Mouse (Mus musculus) left cerebral cortex, postnatal 4 days (tissue): ENCODE results near the gene Ctsa. TPM values are rescaled to one million over a fixed set of nuclear protein-coding genes. Genes with fewer than 3 reads are reported as not detected.
"Not testable (repeated sequence)": the region's sequence is repeated elsewhere in the genome, so short reads cannot be mapped to it uniquely, and the experiment has no call there.

Source experiments
- DNase-seq: peaks from one replicate; pipeline ENCODE4 v3.0.0-alpha.2; 2022
- intact Hi-C: fragments of 180-260 bp; cut with DNase I; formaldehyde crosslinking; loops from one replicate; pipeline ENCODE4 v1.15.1; 2025
- total RNA-seq, 2 experiments: library from RNA; stranded (reverse); gene quantifications; 2 replicates each; pipeline ENCODE4 v1.2.3; 2021

Gene Ctsa
- total RNA-seq, 2 experiments from 2014 or later, result 56.8 to 62.2 TPM

DNA sequence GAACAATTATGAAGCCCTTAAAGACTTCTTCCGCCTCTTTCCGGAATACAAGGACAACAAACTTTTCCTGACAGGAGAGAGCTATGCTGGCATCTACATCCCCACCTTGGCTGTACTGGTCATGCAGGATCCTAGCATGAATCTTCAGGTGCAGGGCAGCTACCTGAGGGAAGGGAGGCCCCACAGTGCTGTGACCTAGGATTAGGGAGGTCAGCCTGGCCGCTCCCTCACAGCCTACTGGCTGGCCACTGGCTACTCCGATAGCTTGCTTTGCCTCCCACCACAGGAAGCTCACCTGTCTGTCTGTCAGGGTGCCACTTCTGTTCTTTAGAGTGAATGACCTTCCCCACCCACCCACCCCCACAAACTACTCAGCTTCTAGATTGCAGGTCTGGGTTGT, 2.5 kb downstream of the Ctsa start:
- intact Hi-C loops, result no loop called here
- DNase-seq, result no peak

DNA sequence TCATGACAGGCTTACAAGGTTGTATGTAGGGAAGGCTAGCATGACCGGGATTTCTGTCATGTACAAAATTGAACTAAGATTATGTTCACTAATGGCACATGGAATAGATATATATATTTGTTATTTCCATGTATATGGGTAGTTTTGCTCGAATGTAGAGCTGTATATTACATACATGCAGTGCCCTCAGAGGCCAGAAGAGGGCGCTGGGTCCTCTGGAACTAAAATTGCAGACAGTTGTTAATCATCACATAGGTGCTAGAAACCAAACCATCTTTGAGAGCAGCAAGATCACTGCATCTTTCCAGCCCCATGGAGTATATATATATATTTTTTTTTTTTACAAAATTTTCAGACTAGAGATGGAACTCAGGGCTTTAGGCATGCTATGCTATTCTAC, 13.1 kb downstream of the Ctsa start:
- DNase-seq, result no peak
- intact Hi-C loops, result no loop called here

DNA sequence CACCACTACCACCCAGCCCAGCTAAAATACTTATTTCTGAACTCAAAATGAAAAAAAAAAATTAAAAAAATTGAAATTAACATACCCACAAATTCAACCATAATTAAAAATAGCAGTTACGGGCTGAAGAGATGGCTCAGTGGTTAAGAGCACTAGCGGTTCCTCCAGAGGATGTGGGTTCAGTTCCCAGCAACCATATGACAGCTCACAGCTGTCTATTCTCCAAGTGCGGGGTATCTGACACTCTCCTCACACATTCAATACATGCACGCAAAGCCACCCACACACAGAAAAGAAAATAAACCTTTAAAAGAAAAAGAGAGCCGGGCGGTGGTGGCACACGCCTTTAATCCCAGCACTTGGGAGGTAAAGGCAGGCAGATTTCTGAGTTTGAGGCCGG, 17.4 kb downstream of the Ctsa start:
- intact Hi-C loops, result no loop called here
- DNase-seq, result no peak

DNA sequence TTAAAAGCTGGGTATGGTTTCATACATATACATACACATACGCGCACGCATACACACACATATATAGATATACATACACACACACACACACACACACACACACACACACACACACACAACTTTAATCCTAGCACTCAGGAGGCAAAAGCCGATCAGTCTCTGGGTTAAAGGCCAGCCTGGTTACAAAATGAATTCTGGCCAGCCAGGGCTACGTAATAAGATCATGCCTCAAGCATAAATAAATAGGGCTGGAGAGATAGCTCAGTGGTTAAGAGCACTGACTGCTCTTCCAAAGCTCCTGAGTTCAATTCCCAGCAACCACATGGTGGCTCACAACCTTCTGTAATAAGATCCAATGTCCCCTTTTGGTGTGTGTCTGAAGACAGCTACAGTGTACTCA, 22.9 kb downstream of the Ctsa start:
- DNase-seq, intact Hi-C loops: not testable (repeated sequence)

DNA sequence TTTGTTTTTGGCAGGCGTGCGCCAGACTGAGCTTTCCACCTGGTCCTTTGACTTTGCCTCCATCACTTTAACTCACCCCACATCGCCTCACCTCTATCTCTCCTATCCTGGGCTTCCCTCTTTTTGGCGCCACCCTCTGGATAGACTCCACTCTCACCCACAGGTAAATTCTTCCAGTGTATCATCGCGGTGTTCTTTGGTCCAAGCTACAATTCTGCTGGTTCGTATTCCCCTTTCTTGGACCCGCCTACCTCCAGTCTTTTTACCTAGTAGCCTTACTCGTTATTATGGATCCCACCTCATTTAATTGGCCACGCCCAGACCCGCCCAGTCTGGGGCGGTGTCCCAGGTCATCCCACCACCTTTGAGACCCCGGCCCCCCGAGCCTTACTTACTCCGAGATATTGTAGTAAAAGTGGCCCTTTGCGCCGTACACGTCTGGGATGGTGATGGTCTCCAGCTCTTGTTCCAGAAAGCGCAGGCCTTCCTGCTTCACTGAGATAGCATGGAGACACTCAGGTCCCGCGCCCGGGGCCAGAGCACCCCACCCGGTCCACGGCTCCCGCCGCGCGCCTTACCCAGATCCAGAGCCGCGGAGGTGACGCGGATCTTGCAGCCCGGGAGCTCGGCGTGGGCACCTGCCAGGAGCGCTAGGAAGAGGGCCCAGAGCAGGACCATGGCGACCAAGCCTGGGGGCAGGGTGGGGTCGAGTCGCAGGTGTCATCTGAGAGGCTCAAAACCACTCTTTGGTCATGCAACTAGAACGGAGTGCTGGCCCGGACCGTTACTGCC, 23.8 kb downstream of the Ctsa start:
- intact Hi-C loops, result loop anchor here (2.0 kb wide), 1 partner anchor 20 kb away; no protein-coding TSS in a partner anchor
- no peak for DNase-seq

DNA sequence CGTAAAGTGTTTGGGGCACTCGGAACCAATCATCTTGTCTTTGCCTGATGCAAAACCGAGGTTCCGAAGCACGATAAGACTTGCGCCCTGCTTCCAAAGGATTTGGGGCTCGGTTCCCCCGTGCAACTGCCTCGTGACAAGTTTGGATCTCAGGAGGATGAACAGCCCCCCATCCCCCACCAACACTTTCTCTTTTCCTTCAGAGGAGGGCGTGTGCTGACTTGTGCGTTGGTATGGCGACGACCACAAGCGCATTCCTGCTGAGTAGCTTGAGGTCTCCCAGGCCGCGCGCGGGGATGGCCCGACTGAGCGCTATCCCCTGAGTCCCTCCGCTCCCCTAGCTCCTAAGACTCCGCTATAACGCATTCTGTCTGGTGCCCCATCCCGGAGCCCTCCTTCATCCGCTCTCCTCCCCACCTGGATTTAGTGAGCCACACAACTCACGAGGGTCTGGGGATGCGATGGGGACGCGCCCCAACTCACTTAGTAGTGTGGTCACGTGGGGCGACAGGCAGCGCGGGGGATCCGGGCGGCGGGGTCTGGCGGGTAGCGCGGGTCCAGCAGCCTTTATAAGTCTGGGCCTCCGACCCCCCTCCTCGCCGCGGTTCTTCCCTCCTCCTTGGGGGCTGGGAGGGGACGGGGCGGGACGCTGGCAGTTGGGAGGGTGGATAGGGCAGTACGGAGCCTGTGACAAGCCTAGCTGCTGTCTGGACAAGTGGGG, 24.6 kb downstream of the Ctsa start, which contains the start of gene Pltp:
Pltp (minus strand) TSS at position 611 of the 721 bp plus-strand sequence.
- peak; percentile 71 for DNase-seq
- intact Hi-C loops, result loop anchor here (2.0 kb wide), 1 partner anchor 20 kb away; no protein-coding TSS in a partner anchor

DNA sequence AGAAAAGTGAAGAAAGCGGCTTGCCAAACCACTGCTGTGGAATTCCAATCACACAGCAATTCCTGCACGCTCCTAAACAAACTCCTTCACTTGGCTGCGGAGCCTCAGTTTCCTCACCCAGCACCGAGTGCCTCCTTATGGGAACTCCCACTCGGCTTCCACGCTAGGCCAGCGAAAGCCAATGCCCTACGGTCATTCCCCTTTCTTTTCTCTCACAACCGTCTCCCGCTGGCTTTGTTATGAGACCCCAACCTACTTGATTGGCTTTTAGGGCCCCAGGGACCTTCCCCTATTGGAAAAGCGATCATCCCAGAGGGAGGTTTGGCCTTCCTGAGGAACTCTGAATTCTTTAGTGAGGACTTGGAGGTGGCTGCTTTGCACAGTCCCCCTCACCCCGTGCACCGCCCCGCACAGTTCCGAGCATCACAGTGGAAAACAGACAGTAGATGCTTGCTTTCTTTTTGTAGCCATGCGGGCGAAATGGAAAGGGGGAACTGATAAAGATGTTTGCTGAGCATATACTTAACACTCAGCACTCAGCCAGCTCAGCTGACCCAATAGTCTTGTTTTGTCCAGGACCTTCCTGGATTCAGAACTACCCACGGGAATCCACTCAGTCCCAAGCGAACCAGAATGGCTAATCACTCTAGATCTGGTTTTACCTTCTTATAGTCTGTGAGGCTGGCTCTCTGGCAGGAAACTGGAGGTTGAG, 25.3 kb downstream of the Ctsa start:
- intact Hi-C loops, result loop anchor here (2.0 kb wide), 1 partner anchor 19 kb away; no protein-coding TSS in a partner anchor
- DNase-seq, result no peak

DNA sequence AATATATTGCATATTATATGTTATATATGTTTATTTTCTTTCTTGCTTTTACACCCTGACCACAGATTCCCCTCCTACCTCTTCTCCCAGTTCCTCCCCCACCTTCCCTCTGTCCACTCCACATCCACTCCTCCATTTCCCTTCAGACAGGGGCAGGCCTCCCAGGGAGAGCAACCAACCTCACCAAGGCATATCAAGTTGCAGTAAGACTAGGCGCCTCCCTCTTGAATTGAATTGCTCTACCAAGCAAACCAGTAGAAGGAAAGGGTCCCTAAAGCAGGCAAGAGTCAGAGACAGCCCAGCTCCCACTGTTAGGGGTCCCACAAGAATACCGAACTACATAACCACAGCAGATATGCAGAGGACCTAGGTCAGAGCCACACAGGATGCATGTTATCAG, 26.5 kb downstream of the Ctsa start:
- no peak for DNase-seq

DNA sequence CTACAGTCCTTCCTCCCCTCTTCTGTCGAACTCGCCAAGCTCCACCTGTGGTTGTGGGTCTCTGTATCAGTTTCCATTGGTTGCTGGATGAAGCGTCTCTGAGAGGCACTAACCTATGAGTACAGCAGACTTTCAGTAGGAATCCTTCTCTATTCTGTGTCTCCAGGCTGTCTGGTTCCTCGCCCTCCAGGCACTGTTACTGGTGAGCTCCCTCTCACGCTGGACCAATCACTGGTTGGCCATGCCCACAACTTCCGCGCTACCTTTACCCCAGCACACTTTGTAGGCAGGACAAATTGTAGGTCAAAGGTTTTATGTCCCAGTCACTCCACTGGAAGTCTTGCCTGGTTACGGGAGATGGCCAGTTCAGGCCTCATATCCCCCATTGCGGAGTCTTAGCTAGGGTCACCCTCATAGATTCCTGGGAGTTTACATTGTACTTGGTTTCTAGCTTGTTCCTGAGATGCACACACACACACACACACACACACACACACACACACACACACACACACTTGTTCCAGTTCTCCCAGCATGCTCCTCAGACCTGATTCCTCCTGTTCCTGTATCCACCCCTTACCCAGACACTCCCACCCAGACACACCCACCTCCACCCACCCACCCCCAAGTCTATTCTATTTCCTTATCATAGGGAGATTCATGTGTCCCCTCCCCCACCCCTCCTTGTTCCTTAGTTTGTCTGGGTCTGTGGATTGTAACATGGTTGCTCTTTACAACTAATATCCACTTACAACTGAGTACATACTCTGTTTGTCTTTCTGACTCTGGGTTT, 27.2 kb downstream of the Ctsa start:
- DNase-seq, result no peak
- intact Hi-C loops, result no loop called here

More for the DNA sequence above, 26.5 kb downstream of the Ctsa start:
- intact Hi-C loops, result no loop called here

DNA sequence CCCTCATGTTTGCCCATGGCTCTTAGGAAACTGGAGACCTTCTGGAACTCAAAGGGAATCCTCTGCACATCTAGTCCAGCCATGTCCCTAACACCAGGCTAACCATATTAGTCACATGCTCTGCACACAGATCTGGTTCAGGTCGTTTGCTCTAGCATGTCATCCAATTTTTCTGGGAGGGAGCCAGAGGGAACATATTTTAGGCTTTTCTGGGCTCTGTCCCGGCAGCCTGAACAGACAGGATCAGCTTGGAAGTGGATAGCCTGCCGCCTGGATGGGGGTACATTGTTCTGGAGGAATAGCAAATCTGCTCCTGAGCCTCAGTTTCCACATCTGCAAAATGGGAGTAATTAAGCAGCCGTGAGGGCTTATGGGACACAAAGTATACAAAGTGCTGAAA, 28.4 kb downstream of the Ctsa start:
- intact Hi-C loops, result no loop called here
- no peak for DNase-seq

DNA sequence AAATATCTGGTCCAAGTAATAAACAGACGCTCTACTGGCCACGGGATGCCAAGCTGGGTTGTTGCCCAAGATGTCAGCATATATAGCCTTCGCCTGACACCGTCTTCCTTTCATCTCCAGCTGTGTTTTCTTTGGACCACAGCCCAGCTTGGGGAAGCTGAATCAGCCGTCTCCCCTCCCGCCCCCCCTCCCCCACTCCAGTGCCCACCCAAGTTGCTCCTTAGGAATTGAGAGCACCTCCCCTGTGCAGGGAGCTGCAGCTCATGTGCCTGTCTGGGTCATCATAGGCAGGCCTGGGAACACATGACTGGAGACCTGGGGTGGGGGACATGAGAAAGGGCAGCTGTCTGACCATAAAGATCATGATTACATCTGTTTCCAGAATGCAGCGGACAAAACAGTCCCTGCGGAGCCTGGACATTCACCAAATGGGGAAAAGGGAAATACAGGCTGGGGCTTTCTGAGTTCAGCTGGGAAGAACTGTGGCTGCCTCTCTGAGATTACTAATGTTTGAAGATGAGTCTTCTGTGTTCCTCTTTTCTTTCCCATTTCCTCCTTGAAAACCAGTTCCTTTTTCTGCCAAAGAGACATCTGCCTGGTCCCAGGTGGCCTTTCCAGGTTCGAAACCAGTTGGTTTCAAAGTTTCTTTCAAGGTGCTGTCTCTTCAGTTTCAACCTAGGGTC, 29.6 kb downstream of the Ctsa start:
- intact Hi-C loops, result no loop called here
- DNase-seq, result peak; percentile 94

DNA sequence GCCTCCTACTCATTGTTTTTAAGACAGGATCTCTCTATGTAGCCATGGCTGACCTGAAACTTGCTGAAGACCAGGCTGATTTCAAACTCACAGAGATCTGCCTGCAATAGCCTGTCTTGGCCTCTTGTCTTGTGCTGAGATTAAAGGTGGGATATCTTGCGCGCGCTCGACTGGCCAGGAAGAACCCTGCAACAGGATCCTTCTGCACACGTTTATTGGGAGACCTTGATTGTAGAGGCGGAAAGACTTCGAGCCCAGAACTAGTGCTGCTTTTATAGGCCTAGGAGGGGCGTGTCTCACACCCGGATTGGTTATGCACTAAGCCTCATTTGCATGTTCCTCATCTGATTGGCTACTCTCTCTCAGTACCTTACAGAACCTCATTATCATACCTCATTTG, 30.7 kb downstream of the Ctsa start:
- intact Hi-C loops, DNase-seq: not testable (repeated sequence)

DNA sequence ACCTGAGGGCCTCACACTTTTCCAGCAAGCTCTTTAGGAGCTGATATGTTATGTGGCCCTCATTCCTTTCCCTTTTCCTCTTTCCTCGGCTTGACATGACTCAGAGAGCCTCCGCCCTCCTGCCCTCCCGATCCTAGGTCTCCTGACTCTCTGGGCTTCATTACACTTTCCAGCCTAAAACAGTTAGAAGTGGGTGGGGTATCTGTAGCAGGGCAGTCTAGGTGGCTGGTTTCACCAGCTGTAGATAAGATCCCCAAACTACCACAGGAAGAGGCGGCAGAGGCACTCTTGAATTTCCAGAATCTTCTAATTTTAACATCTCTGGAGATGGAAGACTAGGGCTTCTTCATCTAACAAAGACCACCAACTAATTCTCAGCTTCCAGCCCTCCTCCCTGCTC, 31.9 kb downstream of the Ctsa start:
- no peak for DNase-seq
- intact Hi-C loops, result no loop called here

DNA sequence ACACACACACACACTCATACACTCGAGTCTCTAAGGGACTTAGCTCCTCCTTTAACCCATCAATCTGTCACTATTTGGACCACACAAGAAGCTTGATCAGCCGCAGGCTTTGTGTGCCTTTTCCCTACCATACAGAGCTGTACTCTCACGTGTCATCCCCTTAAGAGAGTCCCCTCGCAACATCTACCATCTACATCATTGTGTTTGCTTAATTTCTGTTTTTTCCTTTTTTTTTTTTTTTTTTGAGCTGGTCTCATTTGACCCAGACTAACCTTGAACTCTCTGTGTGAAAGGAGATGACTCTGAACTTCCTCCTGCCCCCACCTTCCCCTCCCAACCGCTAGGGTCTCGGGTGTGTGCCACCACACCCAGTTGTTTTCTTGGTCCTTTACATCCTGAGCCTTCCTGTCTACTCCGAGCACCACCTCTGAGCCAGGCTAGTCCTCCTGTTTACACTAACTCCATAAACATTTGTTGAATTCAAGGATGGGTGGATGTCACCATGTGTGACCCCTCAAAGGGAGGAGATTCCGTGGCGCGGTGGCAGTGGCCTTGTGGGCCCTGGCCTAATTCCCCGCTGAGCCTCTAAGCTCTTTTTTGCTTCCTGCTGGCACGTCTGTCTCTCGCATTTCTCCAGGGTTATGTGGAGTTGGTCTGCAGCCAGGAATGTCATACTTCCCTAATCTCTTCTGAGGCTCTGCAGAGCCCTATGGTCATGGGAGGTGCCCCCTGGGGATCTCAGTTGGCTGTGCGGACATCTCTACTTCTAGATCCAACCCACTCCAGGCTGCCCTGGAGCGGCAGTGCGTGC, 34.3 kb downstream of the Ctsa start:
- no peak for DNase-seq
- intact Hi-C loops, result no loop called here

DNA sequence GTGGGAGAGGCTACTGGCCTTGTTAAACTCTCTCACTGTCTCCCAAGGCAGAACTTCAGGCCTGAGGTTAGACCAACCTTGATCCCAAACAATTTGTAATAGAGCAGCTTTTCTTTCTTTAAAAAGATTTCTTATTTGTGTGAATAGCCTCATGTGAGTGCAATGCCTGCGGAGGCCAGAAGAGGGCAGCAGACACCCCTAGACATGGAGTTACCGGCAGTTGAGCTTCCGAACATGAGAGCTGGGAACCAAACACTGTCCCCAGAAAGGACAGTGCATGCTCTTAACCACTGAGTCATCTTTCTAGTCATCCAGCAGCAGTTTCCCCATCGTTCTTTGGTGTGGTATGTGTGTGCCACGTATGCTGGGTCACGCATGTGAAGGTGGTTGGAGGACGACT, 34.9 kb downstream of the Ctsa start:
- intact Hi-C loops, result no loop called here
- no peak for DNase-seq

DNA sequence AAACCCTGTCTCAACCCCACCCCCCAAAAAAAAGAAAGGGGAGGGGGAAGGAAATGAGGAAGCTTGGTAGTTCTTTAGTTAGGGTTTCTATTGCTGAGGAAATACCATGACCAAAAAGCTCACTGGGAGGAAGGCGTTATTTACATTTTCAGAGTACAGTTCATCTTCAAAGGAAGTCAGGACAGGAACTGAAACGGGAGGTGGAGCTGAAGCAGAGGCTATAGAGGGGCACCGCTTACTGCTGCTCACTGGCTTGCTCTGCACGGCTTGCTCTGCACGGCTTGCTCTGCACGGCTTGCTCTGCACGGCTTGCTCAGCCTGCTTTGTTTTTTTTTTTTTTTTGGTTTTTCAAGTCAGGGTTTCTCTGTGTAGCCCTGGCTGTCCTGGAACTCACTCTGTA, 35.8 kb downstream of the Ctsa start:
- no peak for DNase-seq
- intact Hi-C loops, result no loop called here

DNA sequence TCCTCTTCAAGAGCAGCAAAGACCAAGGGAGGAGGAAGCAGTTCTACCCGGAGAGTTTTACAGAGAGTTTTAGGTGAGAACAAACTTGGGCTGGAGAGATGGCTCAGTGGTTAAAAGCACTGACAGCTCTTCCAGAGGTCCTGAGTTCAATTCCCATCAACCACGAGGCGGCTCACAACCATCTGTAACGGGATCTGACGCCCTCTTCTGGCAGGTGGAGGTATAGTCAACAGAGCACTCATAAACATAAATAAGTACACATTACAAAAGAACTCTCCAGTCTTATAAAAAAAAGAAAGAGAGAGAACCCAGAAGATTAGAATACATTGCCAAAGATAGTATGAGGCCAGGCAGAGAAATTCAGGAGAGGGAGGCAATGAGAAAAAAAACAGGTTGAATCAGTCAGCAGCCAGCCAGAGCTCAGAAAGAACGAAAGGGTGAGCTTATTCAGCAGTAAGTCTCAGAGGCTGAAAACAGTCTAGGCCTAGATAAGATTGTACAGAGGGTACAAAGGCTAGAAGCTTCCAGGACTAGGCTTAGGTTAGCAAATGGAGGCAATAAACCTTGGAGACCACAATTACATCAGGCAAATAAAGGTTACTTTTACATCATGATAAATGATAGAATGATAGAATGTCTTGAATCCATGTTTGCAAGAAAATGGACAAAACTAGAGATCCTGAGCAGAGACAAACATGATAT, 39.1 kb downstream of the Ctsa start:
- no peak for DNase-seq
- intact Hi-C loops, result no loop called here

DNA sequence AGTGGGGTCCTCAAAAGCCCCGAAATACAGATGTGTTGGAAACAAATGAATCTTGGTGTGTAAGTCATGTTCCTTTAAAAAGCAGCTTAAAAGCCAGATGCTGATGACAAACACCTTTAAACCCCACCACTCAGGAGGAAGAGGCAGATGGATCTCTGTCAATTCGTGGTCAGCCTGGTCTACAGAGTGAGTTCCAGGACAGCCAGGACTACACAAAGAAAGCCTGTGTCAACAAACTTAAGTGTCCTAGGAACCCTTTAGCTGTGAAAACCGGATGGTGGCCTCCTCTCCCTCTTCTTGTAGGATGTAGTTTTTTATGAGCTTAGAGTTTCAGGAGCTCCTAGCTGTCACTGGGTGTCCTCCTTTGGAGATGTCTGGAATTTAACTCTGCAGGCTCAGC, 40.9 kb downstream of the Ctsa start:
- DNase-seq, result no peak
- intact Hi-C loops, result no loop called here
